Mouse (Mus musculus): ENCODE results near the gene Iqck. TPM values are rescaled to one million over a fixed set of nuclear protein-coding genes. Genes with fewer than 3 reads are reported as not detected.

The Iqck gene
- polyA plus RNA-seq, 1 experiment from 2014 or later, result 3.4 TPM

DNA sequence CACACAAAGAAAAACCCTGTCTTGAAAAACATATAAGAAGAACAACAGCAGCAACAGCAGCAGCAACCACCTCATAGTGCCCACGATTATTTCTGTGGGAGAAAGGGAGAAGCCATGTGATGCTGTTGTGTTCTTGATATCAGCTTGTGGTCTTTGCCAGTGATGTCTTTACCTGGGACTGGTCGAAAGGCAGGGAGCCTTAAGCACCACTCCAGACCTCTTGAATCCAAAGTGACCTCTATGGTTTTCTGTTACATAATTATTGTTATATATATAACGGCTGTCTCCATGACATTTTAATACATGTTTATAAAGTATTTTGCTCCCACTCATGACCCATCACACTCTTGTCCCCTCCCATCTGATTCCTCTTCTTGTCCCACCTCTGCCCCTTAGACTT lies 70.0 kb downstream of the Iqck start:
- 85% methylated on average over 3 of the region's 3 CpGs for WGBS

GRCm38 (mm10) chr7:118926516-118927260 lies 71.1 kb downstream of the Iqck start:
- no peak overlapping the region for H3K9ac ChIP-seq (replicated peaks)
- H3K4me1 ChIP-seq, result 0 out of 2 replicates have a peak, but pooled peaks cover 4% of the 10 kb centered on the region
- no peaks in the 10 kb centered on the region for H3K36me3 ChIP-seq
- H3K27me3 ChIP-seq, result no peaks in the 10 kb centered on the region
- H3K27ac ChIP-seq (replicated peaks), result no peak overlapping the region
- 87% methylated on average over 6 of the region's 6 CpGs for WGBS
- ATAC-seq (replicated peaks), result no peak
- H3K4me3 ChIP-seq, result no peak overlapping the region
- H3K4me2 ChIP-seq (replicated peaks), result no peak overlapping the region
- H3K9me3 ChIP-seq, result no peaks in the 10 kb centered on the region

More for the DNA sequence above, 70.0 kb downstream of the Iqck start:
- no peaks in the 10 kb centered on the region for H3K27me3 ChIP-seq
- H3K4me2 ChIP-seq (replicated peaks), result no peak overlapping the region
- H3K27ac ChIP-seq (replicated peaks), result no peak overlapping the region
- 0 out of 2 replicates have a peak, but pooled peaks cover 4% of the 10 kb centered on the region for H3K4me1 ChIP-seq
- no peak overlapping the region for H3K4me3 ChIP-seq
- no peaks in the 10 kb centered on the region for H3K36me3 ChIP-seq
- H3K9ac ChIP-seq (replicated peaks), result no peak overlapping the region
- ATAC-seq (replicated peaks), result no peak
- H3K9me3 ChIP-seq, result no peaks in the 10 kb centered on the region

DNA sequence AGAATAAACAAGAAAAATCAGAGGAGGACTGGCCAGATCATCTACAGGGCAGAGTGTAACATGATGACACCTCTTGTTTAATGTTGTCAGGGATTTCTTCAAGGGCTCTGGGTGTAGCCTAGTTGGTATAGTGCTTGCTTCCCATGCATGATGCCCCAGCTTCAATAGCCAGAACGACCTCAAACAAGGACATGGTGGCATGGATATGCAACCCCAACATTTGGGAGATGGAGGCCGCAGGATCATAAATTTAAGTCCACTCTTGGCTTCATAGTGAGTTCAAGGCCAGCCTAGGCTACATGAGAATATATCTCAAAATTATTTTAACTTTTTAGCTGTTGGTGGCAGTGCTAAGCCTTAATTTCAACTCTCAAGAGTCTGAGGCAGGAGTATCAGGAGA lies 71.7 kb downstream of the Iqck start:
- 88% methylated on average over 2 of the region's 2 CpGs for WGBS
- H3K4me2 ChIP-seq (replicated peaks), result no peak overlapping the region
- H3K4me1 ChIP-seq, result 0 out of 2 replicates have a peak, but pooled peaks cover 4% of the 10 kb centered on the region
- H3K4me3 ChIP-seq, result no peak overlapping the region
- no peaks in the 10 kb centered on the region for H3K36me3 ChIP-seq
- no peaks in the 10 kb centered on the region for H3K9me3 ChIP-seq
- H3K9ac ChIP-seq (replicated peaks), result no peak overlapping the region
- H3K27me3 ChIP-seq, result no peaks in the 10 kb centered on the region
- ATAC-seq (replicated peaks), result no peak
- no peak overlapping the region for H3K27ac ChIP-seq (replicated peaks)

GRCm38 (mm10) chr7:118928316-118928715 lies 72.8 kb downstream of the Iqck start:
- no peak for ATAC-seq (replicated peaks)
- Histone ChIP-seq H3K4me3 (no peak overlapping the region), H3K27me3 (no peaks in the 10 kb centered on the region), H3K9ac (replicated peaks) (no peak overlapping the region), H3K36me3 (no peaks in the 10 kb centered on the region), H3K4me1 (0 out of 2 replicates have a peak, but pooled peaks cover 4% of the 10 kb centered on the region), H3K9me3 (no peaks in the 10 kb centered on the region), H3K27ac (replicated peaks) (no peak overlapping the region), H3K4me2 (replicated peaks) (no peak overlapping the region)
- 89% methylated on average over 3 of the region's 3 CpGs for WGBS

DNA sequence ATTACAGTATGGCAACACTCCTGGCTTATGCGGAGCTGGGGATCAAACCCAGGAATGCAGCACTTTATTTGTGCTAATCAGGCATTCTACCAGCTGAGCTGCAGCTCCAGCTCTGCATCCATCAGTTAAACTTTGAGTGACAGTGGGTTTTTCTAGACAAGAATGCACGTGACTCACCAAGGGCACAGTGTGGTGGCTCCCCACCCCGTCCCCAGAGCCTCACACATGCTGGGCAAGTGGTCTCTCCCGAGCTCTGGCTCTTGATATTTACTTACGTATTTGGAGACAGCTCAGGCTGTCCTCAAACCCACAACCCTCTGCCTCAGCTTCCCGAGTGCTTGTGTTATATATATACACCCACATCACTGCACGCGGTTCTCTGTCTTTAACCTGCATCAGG lies 73.4 kb downstream of the Iqck start:
- Histone ChIP-seq H3K4me2 (replicated peaks) (no peak overlapping the region), H3K27ac (replicated peaks) (no peak overlapping the region), H3K36me3 (no peaks in the 10 kb centered on the region), H3K27me3 (no peaks in the 10 kb centered on the region), H3K4me1 (0 out of 2 replicates have a peak, but pooled peaks cover 4% of the 10 kb centered on the region), H3K9me3 (no peaks in the 10 kb centered on the region), H3K9ac (replicated peaks) (no peak overlapping the region), H3K4me3 (no peak overlapping the region)
- no peak for ATAC-seq (replicated peaks)
- WGBS, result 64% methylated on average over 8 of the region's 8 CpGs

DNA sequence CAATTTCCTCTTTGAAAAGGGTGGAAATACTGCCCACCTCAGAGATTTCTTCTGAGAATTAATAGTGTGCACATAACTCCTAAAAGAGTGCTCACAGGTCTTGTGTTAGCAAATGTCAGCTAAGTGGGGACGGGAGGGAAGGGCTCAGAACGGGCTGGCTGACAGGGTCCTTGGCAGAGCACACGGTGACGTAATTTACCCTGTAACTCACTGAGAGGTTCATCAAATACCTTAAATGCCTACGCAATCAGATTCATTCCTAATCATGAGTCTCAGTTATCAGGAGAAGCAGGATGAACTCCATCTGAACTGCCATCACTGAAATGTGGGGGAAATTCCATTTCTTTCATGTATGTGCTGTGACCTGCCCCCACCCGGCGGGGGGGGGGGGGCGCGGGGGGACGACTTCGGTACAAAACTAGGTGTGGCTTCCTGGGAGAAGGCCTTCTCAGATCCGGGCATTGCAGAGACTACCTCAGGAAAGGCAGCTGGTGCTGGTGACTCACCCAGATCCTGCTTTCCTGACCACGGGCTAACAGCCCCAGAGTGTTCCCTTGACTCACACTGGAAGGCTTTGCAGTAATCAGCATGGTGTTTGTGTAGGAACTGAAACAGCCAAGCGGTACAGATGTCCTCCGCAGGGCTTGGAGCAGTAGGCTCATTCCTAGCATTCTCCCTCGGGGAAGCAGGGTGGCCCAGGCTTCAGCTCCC lies 74.2 kb downstream of the Iqck start:
- Histone ChIP-seq H3K4me3 (no peak overlapping the region), H3K27me3 (no peaks in the 10 kb centered on the region), H3K9ac (replicated peaks) (no peak overlapping the region), H3K9me3 (no peaks in the 10 kb centered on the region), H3K4me1 (0 out of 2 replicates have a peak, but pooled peaks cover 4% of the 10 kb centered on the region), H3K27ac (replicated peaks) (no peak overlapping the region), H3K4me2 (replicated peaks) (no peak overlapping the region), H3K36me3 (no peaks in the 10 kb centered on the region)
- ATAC-seq (replicated peaks), result 0 out of 2 replicates have a peak, but pooled peaks have one; percentile 46
- 41% methylated on average over 16 of the region's 16 CpGs for WGBS

GRCm38 (mm10) chr7:118931502-118932395 lies 76.2 kb downstream of the Iqck start:
- Histone ChIP-seq H3K27me3 (no peaks in the 10 kb centered on the region), H3K4me1 (0 out of 2 replicates have a peak, but pooled peaks cover 4% of the 10 kb centered on the region), H3K4me2 (replicated peaks) (no peak overlapping the region), H3K9ac (replicated peaks) (no peak overlapping the region), H3K27ac (replicated peaks) (no peak overlapping the region), H3K4me3 (no peak overlapping the region), H3K9me3 (no peaks in the 10 kb centered on the region), H3K36me3 (no peaks in the 10 kb centered on the region)
- ATAC-seq (replicated peaks), result no peak
- 78% methylated on average over 17 of the region's 17 CpGs for WGBS

DNA sequence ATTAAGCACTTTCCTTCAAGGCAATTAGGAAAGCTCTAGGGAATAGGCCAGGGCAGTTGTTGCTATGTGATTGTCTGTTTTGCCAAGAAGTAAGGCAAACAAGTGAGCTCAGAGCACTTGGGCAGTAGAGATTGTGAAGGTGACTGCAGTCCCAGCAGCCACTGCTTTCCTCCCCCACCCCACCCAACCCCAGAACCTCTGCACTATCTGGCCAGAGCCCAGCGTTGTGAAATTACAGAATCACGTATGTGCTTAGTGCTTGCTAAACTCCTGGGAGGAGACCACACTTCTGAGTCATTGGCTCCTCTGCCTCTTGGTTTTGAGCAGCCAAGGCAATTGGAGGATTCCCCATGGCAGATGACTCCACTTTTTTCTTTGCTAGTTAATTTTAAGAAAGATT lies 79.8 kb downstream of the Iqck start:
- Histone ChIP-seq H3K9me3 (no peaks in the 10 kb centered on the region), H3K4me2 (replicated peaks) (no peak overlapping the region), H3K27ac (replicated peaks) (no peak overlapping the region), H3K4me3 (no peak overlapping the region), H3K9ac (replicated peaks) (no peak overlapping the region), H3K27me3 (no peaks in the 10 kb centered on the region), H3K36me3 (no peaks in the 10 kb centered on the region), H3K4me1 (no peaks in the 10 kb centered on the region)
- no peak for ATAC-seq (replicated peaks)
- 72% methylated on average over 2 of the region's 2 CpGs for WGBS

- 4% methylated on average over 4 of the region's 4 CpGs for WGBS
- H3K4me1 ChIP-seq, result no peaks in the 10 kb centered on the region
- H3K36me3 ChIP-seq, result no peaks in the 10 kb centered on the region
- no peaks in the 10 kb centered on the region for H3K9me3 ChIP-seq
- no peak overlapping the region for H3K4me2 ChIP-seq (replicated peaks)
- no peak for ATAC-seq (replicated peaks)
- H3K4me3 ChIP-seq, result no peak overlapping the region
- no peaks in the 10 kb centered on the region for H3K27me3 ChIP-seq
- no peak overlapping the region for H3K9ac ChIP-seq (replicated peaks)
- H3K27ac ChIP-seq (replicated peaks), result no peak overlapping the region
Observed at GRCm38 (mm10) chr7:118936844-118937243, 81.3 kb downstream of the Iqck start.

DNA sequence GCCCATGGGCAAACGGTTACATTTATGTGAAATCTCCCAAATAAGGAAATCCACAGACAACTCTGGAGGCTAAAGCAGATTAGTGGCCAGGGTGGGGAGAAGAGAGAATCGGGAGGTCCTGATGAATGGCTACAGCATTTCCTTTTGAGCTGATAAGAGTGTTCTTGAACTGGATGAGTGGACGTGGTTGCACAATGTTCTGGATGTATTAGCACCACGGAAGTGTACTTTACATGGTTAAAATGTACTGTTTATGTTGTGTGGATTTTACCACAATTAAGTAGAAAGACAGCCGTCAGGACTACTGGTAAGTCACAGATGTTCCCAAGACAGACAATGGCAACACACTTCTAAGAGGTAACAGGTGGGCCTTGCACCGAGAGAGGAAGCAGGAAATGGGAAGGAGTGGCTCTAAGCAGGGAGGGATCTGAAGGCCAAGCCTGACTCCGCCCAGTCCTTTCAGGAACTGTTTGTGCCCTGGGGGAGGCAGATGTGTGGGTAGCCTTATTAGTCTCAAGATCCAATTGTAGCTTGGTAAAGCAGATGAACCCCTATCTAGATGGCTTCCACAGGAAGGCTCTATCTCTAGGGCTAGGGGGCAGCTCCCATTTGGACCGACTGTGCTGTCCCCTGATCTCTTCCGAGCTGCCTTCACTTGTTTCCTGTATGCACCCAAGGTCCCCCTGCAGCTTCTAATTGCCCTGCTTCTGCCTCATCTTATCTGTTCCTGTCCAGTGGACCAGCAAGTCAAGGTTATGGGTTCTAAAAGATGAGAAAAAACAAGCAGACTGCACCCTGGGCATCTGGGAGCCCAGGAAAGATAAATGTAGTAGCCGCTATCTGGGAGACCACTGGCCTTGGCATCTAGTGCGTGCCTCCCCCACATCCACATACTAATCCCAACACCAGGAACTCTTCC lies 82.2 kb downstream of the Iqck start:
- Histone ChIP-seq H3K4me3 (no peak overlapping the region), H3K4me2 (replicated peaks) (no peak overlapping the region), H3K36me3 (no peaks in the 10 kb centered on the region), H3K9ac (replicated peaks) (no peak overlapping the region), H3K4me1 (no peaks in the 10 kb centered on the region), H3K9me3 (no peaks in the 10 kb centered on the region), H3K27ac (replicated peaks) (no peak overlapping the region), H3K27me3 (no peaks in the 10 kb centered on the region)
- WGBS, result 79% methylated on average over 11 of the region's 11 CpGs
- ATAC-seq (replicated peaks), result no peak

- ATAC-seq (replicated peaks), result no peak
- Histone ChIP-seq H3K27ac (replicated peaks) (no peak overlapping the region), H3K36me3 (no peaks in the 10 kb centered on the region), H3K4me2 (replicated peaks) (no peak overlapping the region), H3K9me3 (no peaks in the 10 kb centered on the region), H3K9ac (replicated peaks) (no peak overlapping the region), H3K27me3 (no peaks in the 10 kb centered on the region), H3K4me3 (no peak overlapping the region), H3K4me1 (0 out of 2 replicates have a peak, but pooled peaks cover 3% of the 10 kb centered on the region)
- 67% methylated on average over 3 of the region's 3 CpGs for WGBS
Observed at GRCm38 (mm10) chr7:118942297-118942696, 86.7 kb downstream of the Iqck start.

All from forebrain, embryonic 15.5 days (tissue).